Mouse (Mus musculus) kidney, postnatal 0 days (tissue): ENCODE data around the gene Hadh. TPM values are rescaled to one million over a fixed set of nuclear protein-coding genes. Genes with fewer than 3 reads are reported as not detected.

Source experiments
- ATAC-seq: fragments of 200-750 bp; cut with Nextera tagmentation; replicated peaks from 2 replicates; pipeline ENCODE4 v1.8.0; 2017; ENCODE audit warnings: low read depth, moderate number of reproducible peaks, moderate TSS enrichment, moderate library complexity; ENCODE audit not compliant: low FRiP score
- DNase-seq: peaks from one replicate; pipeline ENCODE4 v3.0.0-alpha.2; 2016; ENCODE audit warnings: low spot score
- H3K27ac ChIP-seq: fragments of 300-500 bp; sonication (generic); 2 replicates; pipeline ENCODE4 v1.5.1; 2014; ENCODE audit warnings: mild to moderate bottlenecking
- H3K27me3 ChIP-seq: fragments of 300-500 bp; sonication (generic); 2 replicates; pipeline ENCODE4 v1.6.1; 2014; ENCODE audit warnings: low read length, mixed read lengths; ENCODE audit not compliant: insufficient read depth
- H3K36me3 ChIP-seq: fragments of 300-500 bp; sonication (generic); 2 replicates; pipeline ENCODE4 v1.6.1; 2014; ENCODE audit warnings: low read length, mixed read lengths; ENCODE audit not compliant: insufficient read depth
- H3K4me1 ChIP-seq: fragments of 300-500 bp; sonication (generic); replicated peaks from 2 replicates; pipeline ENCODE4 v1.6.1; 2014; ENCODE audit warnings: antibody characterized with exemption, low read length, mixed read lengths; ENCODE audit not compliant: insufficient read depth
- H3K4me2 ChIP-seq: fragments of 300-500 bp; sonication (generic); 2 replicates; pipeline ENCODE4 v1.6.1; 2014; ENCODE audit warnings: mild to moderate bottlenecking, low read length, moderate library complexity, mixed read lengths
- H3K4me3 ChIP-seq: fragments of 300-500 bp; sonication (generic); replicated peaks from 2 replicates; pipeline ENCODE4 v1.5.1; 2014; ENCODE audit warnings: low read depth, low read length
- H3K9ac ChIP-seq: fragments of 300-500 bp; sonication (generic); 2 replicates; pipeline ENCODE4 v1.6.1; 2014; ENCODE audit warnings: low read depth, low read length
- H3K9me3 ChIP-seq: fragments of 300-500 bp; sonication (generic); replicated peaks from 2 replicates; pipeline ENCODE4 v1.6.1; 2016; ENCODE audit warnings: low read length, inconsistent platforms, mixed read lengths
- CTCF ChIP-seq: IDR thresholded peaks from 2 replicates; pipeline ENCODE4 v1.5.1; 2016; ENCODE audit warnings: antibody characterized with exemption, low read depth, mild to moderate bottlenecking, moderate library complexity
- WGBS: fragments of 180-500 bp; shearing (Covaris S2); extraction: QIAGEN DNeasy Blood & Tissue Kit; methylation state at CpG from one replicate; pipeline ENCODE4 v1.1.7; 2014; 5-methylcytosine and 5-hydroxymethylcytosine counted together
- polyA plus RNA-seq: library from polyadenylated mRNA; unstranded; fragments of >200 nt; fragmentation: Nextera tagmentation; extraction: Ambion mirVana; gene quantifications from 2 replicates; pipeline ENCODE4 v1.2.1, GENCODE M21; 2015

Gene Hadh
- polyA plus RNA-seq, 1 experiment from 2014 or later: 173 TPM

- DNase-seq: peak; percentile 88
- no peak overlapping the region for H3K4me3 ChIP-seq
- no peaks in the 10 kb centered on the region for H3K4me1 ChIP-seq
- H3K36me3 ChIP-seq: peaks cover 20% of the 10 kb centered on the region; the same call in 1 of the 2 replicates
- H3K27me3 ChIP-seq: no peaks in the 10 kb centered on the region
- 58% methylated on average over 11 of the region's 11 CpGs for WGBS
- no peak overlapping the region for H3K27ac ChIP-seq
- no peaks in the 10 kb centered on the region for H3K9me3 ChIP-seq
- TF ChIP-seq CTCF: peak; percentile 86
- peak; percentile 79 for ATAC-seq
- no peak overlapping the region for H3K4me2 ChIP-seq
- H3K9ac ChIP-seq: no peak overlapping the region
These were observed 25.9 kb downstream of the Hadh start for GRCm38 (mm10) chr3:131245766-131246578.

- Histone ChIP-seq H3K27ac (no peak overlapping the region), H3K27me3 (no peaks in the 10 kb centered on the region), H3K4me3 (no peak overlapping the region), H3K4me2 (no peak overlapping the region), H3K36me3 (peaks cover 17% of the 10 kb centered on the region; the same call in 1 of the 2 replicates), H3K9me3 (no peaks in the 10 kb centered on the region), H3K4me1 (no peaks in the 10 kb centered on the region), H3K9ac (no peak overlapping the region)
- peak; percentile 91 for TF ChIP-seq CTCF
- ATAC-seq (peak; percentile 75; the same call in 1 of the 2 replicates), DNase-seq (peak; percentile 90)
- WGBS: 57% methylated on average over 19 of the region's 19 CpGs
These were observed 33.9 kb downstream of the Hadh start for GRCm38 (mm10) chr3:131237785-131238633.

- ATAC-seq: no peak
- Histone ChIP-seq H3K4me1 (no peaks in the 10 kb centered on the region), H3K27ac (no peak overlapping the region), H3K4me2 (no peak overlapping the region), H3K9ac (no peak overlapping the region), H3K36me3 (peaks cover 22% of the 10 kb centered on the region; the same call in 1 of the 2 replicates), H3K4me3 (no peak overlapping the region), H3K27me3 (no peaks in the 10 kb centered on the region), H3K9me3 (no peaks in the 10 kb centered on the region)
- 87% methylated on average over 6 of the region's 6 CpGs for WGBS
- TF ChIP-seq CTCF: no peak
- DNase-seq: no peak
These were observed 34.8 kb downstream of the Hadh start for GRCm38 (mm10) chr3:131237061-131237460.

GRCm38 (mm10) chr3:131228083-131228482, 43.8 kb downstream of the Hadh start:
- no peaks in the 10 kb centered on the region for H3K4me1 ChIP-seq
- H3K9me3 ChIP-seq: no peaks in the 10 kb centered on the region
- no peak for DNase-seq
- no peak overlapping the region for H3K27ac ChIP-seq
- no peaks in the 10 kb centered on the region for H3K27me3 ChIP-seq
- WGBS: 84% methylated on average over 6 of the region's 6 CpGs
- 0 out of 2 replicates have a peak, but pooled peaks have one; percentile 8 for ATAC-seq
- no peak overlapping the region for H3K4me2 ChIP-seq
- no peak overlapping the region for H3K9ac ChIP-seq
- no peak overlapping the region for H3K4me3 ChIP-seq
- TF ChIP-seq CTCF: peak; percentile 47
- H3K36me3 ChIP-seq: 0 out of 2 replicates have a peak, but pooled peaks cover 5% of the 10 kb centered on the region

GRCm38 (mm10) chr3:131218636-131219390, 53.1 kb downstream of the Hadh start:
- no peaks in the 10 kb centered on the region for H3K36me3 ChIP-seq
- ATAC-seq (no peak), DNase-seq (no peak)
- H3K4me2 ChIP-seq: no peak overlapping the region
- no peak overlapping the region for H3K27ac ChIP-seq
- 82% methylated on average over 14 of the region's 14 CpGs for WGBS
- TF ChIP-seq CTCF: no peak
- no peaks in the 10 kb centered on the region for H3K27me3 ChIP-seq
- H3K9me3 ChIP-seq: no peaks in the 10 kb centered on the region
- H3K4me3 ChIP-seq: no peak overlapping the region
- H3K9ac ChIP-seq: no peak overlapping the region
- no peaks in the 10 kb centered on the region for H3K4me1 ChIP-seq

- Histone ChIP-seq H3K27me3 (no peaks in the 10 kb centered on the region), H3K9me3 (no peaks in the 10 kb centered on the region), H3K4me2 (no peak overlapping the region), H3K4me3 (no peak overlapping the region), H3K4me1 (no peaks in the 10 kb centered on the region), H3K27ac (no peak overlapping the region), H3K36me3 (no peaks in the 10 kb centered on the region), H3K9ac (no peak overlapping the region)
- TF ChIP-seq CTCF: peak; percentile 73
- DNase-seq (no peak), ATAC-seq (no peak)
- whole genome bisulfite sequencing: 59% methylated on average over 9 of the region's 9 CpGs
These were observed 57.1 kb downstream of the Hadh start for GRCm38 (mm10) chr3:131214841-131215240.
